Mouse (Mus musculus) gastrocnemius, adult 2 months (tissue): Measurements from ENCODE around the gene Bcl7c. TPM values are rescaled to one million over a fixed set of nuclear protein-coding genes. Genes with fewer than 3 reads are reported as not detected.
A peak's percentile ranks its signal among the peaks of the same experiment; 100 is the strongest.

Source experiments
- DNase-seq: peaks from one replicate; pipeline ENCODE4 v3.0.0; 2022
- H3K27ac ChIP-seq: fragments of 200-600 bp; 2 replicates; pipeline ENCODE4 v1.8.1; 2022; ENCODE audit warnings: mild to moderate bottlenecking
- H3K4me3 ChIP-seq: fragments of 200-600 bp; 2 replicates; pipeline ENCODE4 v1.8.1; 2022; ENCODE audit warnings: mild to moderate bottlenecking, moderate library complexity
- CTCF ChIP-seq: fragments of 200-600 bp; IDR thresholded peaks from 2 replicates; pipeline ENCODE4 v1.8.1; 2022; ENCODE audit warnings: antibody characterized with exemption, mild to moderate bottlenecking, moderate library complexity
- intact Hi-C: fragments of 180-260 bp; cut with DNase I; formaldehyde crosslinking; loops from one replicate; pipeline ENCODE4 v1.15.1; 2025
- microRNA-seq: library from miRNA; unstranded; fragments of <30 nt; microRNA quantifications from one replicate; pipeline ENCODE4 v1.2.0, GENCODE M21; 2021
- total RNA-seq, 2 experiments: library from RNA; stranded (reverse); gene quantifications; 2 replicates each; pipeline ENCODE4 v1.2.3; 2021

Bcl7c gene
- total RNA-seq, 2 experiments from 2014 or later = 26.7 to 32.9 TPM

- Histone ChIP-seq H3K27ac (peak overlapping the region; percentile 91), H3K4me3 (peak overlapping the region; percentile 77)
- TF ChIP-seq CTCF = no peak
- DNase-seq = peak; percentile 74
- intact Hi-C loops = loop anchor here (1.0 kb wide), 1 partner anchor 23 kb away; no protein-coding TSS in a partner anchor
These were observed 94.2 kb downstream of the Bcl7c start for GRCm38 (mm10) chr7:127614511-127614890.

- Histone ChIP-seq H3K27ac (peak overlapping the region; percentile 91), H3K4me3 (peak overlapping the region; percentile 77)
- intact Hi-C loops = loop anchor here (1.0 kb wide), 1 partner anchor 23 kb away; no protein-coding TSS in a partner anchor
- peak; percentile 14 for DNase-seq
- no peak for TF ChIP-seq CTCF
These were observed 94.6 kb downstream of the Bcl7c start for GRCm38 (mm10) chr7:127614091-127614490.

GRCm38 (mm10) chr7:127613501-127613900 is 95.2 kb downstream of the Bcl7c start:
- peak; percentile 11 for DNase-seq
- intact Hi-C loops = no loop called here
- TF ChIP-seq CTCF = no peak
- Histone ChIP-seq H3K4me3 (peak overlapping the region; percentile 77), H3K27ac (no peak overlapping the region)

- peak; percentile 16 for DNase-seq
- intact Hi-C loops = no loop called here
- Histone ChIP-seq H3K27ac (no peak overlapping the region), H3K4me3 (no peak overlapping the region)
- TF ChIP-seq CTCF = no peak
These were observed 97.2 kb downstream of the Bcl7c start for GRCm38 (mm10) chr7:127611561-127611960.

Small RNAs within 50 kb of the gene (microRNA-seq; reads per million reads assigned to microRNA genes)
- not detected for gene Mir762

Other genes with a start within 250 kb of the Bcl7c start
- 10 to 100 TPM; 19.3 to 20.9 TPM for gene Prr14, start 249.3 kb downstream of the Bcl7c start, total RNA-seq
- 10 to 100 TPM; 24.1 to 24.7 TPM for gene Fbrs, start 229.7 kb downstream of the Bcl7c start, total RNA-seq
- 10 to 100 TPM; 47.5 to 50.4 TPM for gene Srcap, start 196.9 kb downstream of the Bcl7c start, total RNA-seq
- 1 to 10 TPM; 5.3 to 5.5 TPM for gene Gm42715, start 189.3 kb downstream of the Bcl7c start, total RNA-seq
- not detected for gene Tmem265, start 147.5 kb downstream of the Bcl7c start, total RNA-seq
- gene Phkg2, start 135.6 kb downstream of the Bcl7c start, total RNA-seq = 10 to 100 TPM in 1 of 2 experiments, 1 to 10 TPM in 1; 8.3 to 10.8 TPM
- 1 to 10 TPM; 1.7 to 2.4 TPM for gene Ccdc189, start 120.3 kb downstream of the Bcl7c start, total RNA-seq
- gene Rnf40, start 120.2 kb downstream of the Bcl7c start, total RNA-seq = 10 to 100 TPM; 33.3 to 34.6 TPM
- 1 to 10 TPM; 9.3 TPM for gene Zfp629, start 93.1 kb downstream of the Bcl7c start, total RNA-seq
- gene Ctf1, start 3.8 kb upstream of the Bcl7c start, total RNA-seq = 10 to 100 TPM; 16.8 to 18.1 TPM
- gene Ctf2, start 23.2 kb upstream of the Bcl7c start, total RNA-seq = not detected
- gene Fbxl19, start 35.6 kb upstream of the Bcl7c start, total RNA-seq = 1 to 10 TPM; 1.2 to 2.0 TPM
- gene Orai3, start 60.9 kb upstream of the Bcl7c start, total RNA-seq = 10 to 100 TPM; 10.1 to 11.7 TPM
- gene Setd1a, start 67.7 kb upstream of the Bcl7c start, total RNA-seq = 10 to 100 TPM; 15.3 to 20.8 TPM
- gene Gm49388, start 76.7 kb upstream of the Bcl7c start, total RNA-seq = 1 to 10 TPM; 1.9 to 2.1 TPM
- 1 to 10 TPM; 4.7 to 6.2 TPM for gene Hsd3b7, start 91.7 kb upstream of the Bcl7c start, total RNA-seq
- gene Stx4a, start 115.4 kb upstream of the Bcl7c start, total RNA-seq = 10 to 100 TPM; 55.4 to 59.0 TPM
- 1 to 10 TPM; 1.0 TPM for gene Stx1b, start 115.6 kb upstream of the Bcl7c start, total RNA-seq
- 10 to 100 TPM; 11.8 to 15.4 TPM for gene Zfp646, start 167.3 kb upstream of the Bcl7c start, total RNA-seq
- gene Zfp668, start 167.9 kb upstream of the Bcl7c start, total RNA-seq = 1 to 10 TPM; 3.3 to 5.0 TPM
- 1 to 10 TPM; 1.2 to 2.0 TPM for gene Prss53, start 182.0 kb upstream of the Bcl7c start, total RNA-seq
- gene Gm21974, start 186.5 kb upstream of the Bcl7c start, total RNA-seq = not detected
- 10 to 100 TPM in 1 of 2 experiments, 1 to 10 TPM in 1; 9.2 to 12.6 TPM for gene Vkorc1, start 186.7 kb upstream of the Bcl7c start, total RNA-seq
- gene Bckdk, start 195.1 kb upstream of the Bcl7c start, total RNA-seq = 100 to 1,000 TPM; 169 to 177 TPM
- gene Kat8, start 203.6 kb upstream of the Bcl7c start, total RNA-seq = 10 to 100 TPM; 24.3 to 26.6 TPM
- not detected for gene Prss8, start 221.2 kb upstream of the Bcl7c start, total RNA-seq
- gene Prss36, start 237.8 kb upstream of the Bcl7c start, total RNA-seq = 1 to 10 TPM; 6.0 to 7.1 TPM